Mouse (Mus musculus): Measurements from ENCODE around the gene Gramd4. TPM values are rescaled to one million over a fixed set of nuclear protein-coding genes. Genes with fewer than 3 reads are reported as not detected.

Gene Gramd4
- polyA plus RNA-seq, 1 experiment from 2014 or later = 12.1 TPM

DNA sequence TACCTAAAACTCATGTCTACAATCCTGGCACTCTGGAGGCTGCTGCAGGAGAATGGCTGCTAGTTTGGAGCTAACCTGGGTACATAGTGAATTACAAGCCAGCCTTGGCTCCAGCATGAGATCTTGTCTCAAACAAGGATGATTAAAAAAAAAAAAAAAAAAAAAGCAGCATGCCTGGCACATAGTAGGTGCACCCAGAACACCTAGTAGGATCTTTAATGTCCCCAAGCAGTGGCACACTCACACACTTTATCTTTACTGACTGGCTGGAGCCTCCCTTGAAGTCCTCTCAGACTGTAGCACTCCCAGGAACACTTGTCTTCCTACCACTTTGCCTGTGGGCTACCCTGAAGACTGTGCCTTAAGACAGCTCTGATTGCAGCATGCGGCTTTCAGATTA is 22.9 kb downstream of the Gramd4 start:
- no peak for ATAC-seq (ENCODE audit: insufficient read depth, low FRiP score)
- Histone ChIP-seq H3K4me2 (ENCODE audit: low read depth, low read length) (no peak overlapping the region), H3K9me3 (replicated peaks; ENCODE audit: control insufficient read depth, low read length) (no peaks in the 10 kb centered on the region), H3K27me3 (ENCODE audit: control insufficient read depth, insufficient read depth, low read length) (no peaks in the 10 kb centered on the region), H3K27ac (ENCODE audit: low read length) (no peak overlapping the region), H3K36me3 (ENCODE audit: control insufficient read depth, insufficient read depth, low read length) (no peaks in the 10 kb centered on the region), H3K4me1 (ENCODE audit: control insufficient read depth, insufficient read depth, low read length) (peaks cover 44% of the 10 kb centered on the region), H3K9ac (ENCODE audit: low read length) (no peak overlapping the region), H3K4me3 (replicated peaks; ENCODE audit: low read length) (no peak overlapping the region)
- 95% methylated on average over 1 of the region's 1 CpGs for WGBS

DNA sequence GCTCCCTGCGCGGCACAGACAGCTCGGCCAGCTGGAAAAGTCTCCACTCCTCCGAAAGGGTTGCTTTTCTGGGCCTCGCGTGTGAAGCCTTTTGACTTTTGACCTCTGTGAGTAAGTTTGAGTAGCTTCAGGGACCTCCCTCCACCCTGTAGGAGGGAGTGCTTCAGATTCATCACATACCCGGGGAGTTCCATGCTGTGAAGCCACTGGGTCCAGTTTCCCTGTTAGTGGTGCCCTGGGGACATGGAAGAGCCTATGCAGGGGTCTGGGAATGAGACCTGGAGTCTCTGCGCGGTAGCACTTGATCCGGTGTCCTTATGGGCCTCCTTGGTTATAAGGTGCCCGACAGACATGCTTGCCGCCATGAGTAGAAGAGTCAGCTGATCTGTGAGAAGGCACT is 24.2 kb downstream of the Gramd4 start:
- no peaks in the 10 kb centered on the region for H3K9me3 ChIP-seq (replicated peaks; ENCODE audit: control insufficient read depth, low read length)
- 70% methylated on average over 12 of the region's 12 CpGs for WGBS
- H3K27me3 ChIP-seq (ENCODE audit: control insufficient read depth, insufficient read depth, low read length) = no peaks in the 10 kb centered on the region
- peaks cover 49% of the 10 kb centered on the region for H3K4me1 ChIP-seq (ENCODE audit: control insufficient read depth, insufficient read depth, low read length)
- no peak overlapping the region for H3K27ac ChIP-seq (ENCODE audit: low read length)
- H3K4me3 ChIP-seq (replicated peaks; ENCODE audit: low read length) = no peak overlapping the region
- H3K9ac ChIP-seq (ENCODE audit: low read length) = no peak overlapping the region
- no peak for ATAC-seq (ENCODE audit: insufficient read depth, low FRiP score)
- H3K36me3 ChIP-seq (ENCODE audit: control insufficient read depth, insufficient read depth, low read length) = no peaks in the 10 kb centered on the region
- no peak overlapping the region for H3K4me2 ChIP-seq (ENCODE audit: low read depth, low read length)

DNA sequence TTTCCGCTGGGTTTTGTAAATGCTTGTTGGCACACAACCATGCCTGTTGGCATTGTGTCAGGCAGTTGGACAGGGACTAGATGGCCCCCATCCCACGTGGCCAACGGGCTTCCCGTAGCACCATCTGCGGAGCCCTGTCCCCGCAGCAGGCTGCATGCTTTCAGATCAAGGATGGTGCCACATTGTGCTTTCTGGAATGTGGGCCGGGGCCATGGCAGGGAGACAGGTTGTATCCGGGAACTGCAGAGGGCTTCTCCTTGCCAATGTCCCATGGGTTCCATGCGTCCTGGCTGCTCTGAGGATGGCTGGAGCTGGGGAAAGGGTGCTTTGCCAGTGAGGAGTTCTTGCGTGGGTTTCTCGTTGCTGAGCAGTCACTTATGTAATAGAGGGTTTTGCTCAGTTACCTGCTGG is 25.1 kb downstream of the Gramd4 start:
- no peak overlapping the region for H3K4me3 ChIP-seq (replicated peaks; ENCODE audit: low read length)
- no peaks in the 10 kb centered on the region for H3K36me3 ChIP-seq (ENCODE audit: control insufficient read depth, insufficient read depth, low read length)
- H3K4me2 ChIP-seq (ENCODE audit: low read depth, low read length) = no peak overlapping the region
- WGBS = 87% methylated on average over 11 of the region's 11 CpGs
- no peak for ATAC-seq (ENCODE audit: insufficient read depth, low FRiP score)
- peaks cover 57% of the 10 kb centered on the region for H3K4me1 ChIP-seq (ENCODE audit: control insufficient read depth, insufficient read depth, low read length)
- no peaks in the 10 kb centered on the region for H3K9me3 ChIP-seq (replicated peaks; ENCODE audit: control insufficient read depth, low read length)
- no peaks in the 10 kb centered on the region for H3K27me3 ChIP-seq (ENCODE audit: control insufficient read depth, insufficient read depth, low read length)
- H3K9ac ChIP-seq (ENCODE audit: low read length) = no peak overlapping the region
- no peak overlapping the region for H3K27ac ChIP-seq (ENCODE audit: low read length)

DNA sequence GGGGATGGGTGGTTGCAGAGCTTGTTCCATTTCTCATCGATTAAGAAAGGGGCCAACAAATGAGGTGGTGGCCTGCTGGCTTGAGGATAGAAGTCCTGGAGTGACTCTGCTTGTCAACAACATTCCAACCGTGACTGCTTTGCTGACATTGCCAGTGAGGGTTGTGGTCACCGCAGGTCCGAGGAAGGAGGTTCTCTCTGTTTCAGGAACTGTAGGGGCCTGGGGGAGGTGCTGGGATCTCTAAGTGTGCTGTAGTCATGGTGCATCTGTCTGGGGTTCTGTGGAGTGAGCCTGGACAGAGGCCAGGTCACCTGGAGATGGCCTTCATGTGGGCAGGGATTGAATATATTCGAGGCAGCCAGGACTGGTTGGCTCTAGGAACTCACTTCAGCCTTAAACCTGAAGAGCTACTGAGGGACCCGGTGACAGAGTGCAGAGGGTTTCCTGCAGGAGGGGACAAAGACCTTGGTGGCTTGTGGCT is 25.8 kb downstream of the Gramd4 start:
- WGBS = 47% methylated on average over 6 of the region's 6 CpGs
- Histone ChIP-seq H3K4me3 (replicated peaks; ENCODE audit: low read length) (no peak overlapping the region), H3K9me3 (replicated peaks; ENCODE audit: control insufficient read depth, low read length) (no peaks in the 10 kb centered on the region), H3K4me1 (ENCODE audit: control insufficient read depth, insufficient read depth, low read length) (peaks cover 63% of the 10 kb centered on the region), H3K27ac (ENCODE audit: low read length) (no peak overlapping the region), H3K9ac (ENCODE audit: low read length) (no peak overlapping the region), H3K27me3 (ENCODE audit: control insufficient read depth, insufficient read depth, low read length) (no peaks in the 10 kb centered on the region), H3K4me2 (ENCODE audit: low read depth, low read length) (no peak overlapping the region), H3K36me3 (ENCODE audit: control insufficient read depth, insufficient read depth, low read length) (no peaks in the 10 kb centered on the region)
- ATAC-seq (ENCODE audit: insufficient read depth, low FRiP score) = no peak

DNA sequence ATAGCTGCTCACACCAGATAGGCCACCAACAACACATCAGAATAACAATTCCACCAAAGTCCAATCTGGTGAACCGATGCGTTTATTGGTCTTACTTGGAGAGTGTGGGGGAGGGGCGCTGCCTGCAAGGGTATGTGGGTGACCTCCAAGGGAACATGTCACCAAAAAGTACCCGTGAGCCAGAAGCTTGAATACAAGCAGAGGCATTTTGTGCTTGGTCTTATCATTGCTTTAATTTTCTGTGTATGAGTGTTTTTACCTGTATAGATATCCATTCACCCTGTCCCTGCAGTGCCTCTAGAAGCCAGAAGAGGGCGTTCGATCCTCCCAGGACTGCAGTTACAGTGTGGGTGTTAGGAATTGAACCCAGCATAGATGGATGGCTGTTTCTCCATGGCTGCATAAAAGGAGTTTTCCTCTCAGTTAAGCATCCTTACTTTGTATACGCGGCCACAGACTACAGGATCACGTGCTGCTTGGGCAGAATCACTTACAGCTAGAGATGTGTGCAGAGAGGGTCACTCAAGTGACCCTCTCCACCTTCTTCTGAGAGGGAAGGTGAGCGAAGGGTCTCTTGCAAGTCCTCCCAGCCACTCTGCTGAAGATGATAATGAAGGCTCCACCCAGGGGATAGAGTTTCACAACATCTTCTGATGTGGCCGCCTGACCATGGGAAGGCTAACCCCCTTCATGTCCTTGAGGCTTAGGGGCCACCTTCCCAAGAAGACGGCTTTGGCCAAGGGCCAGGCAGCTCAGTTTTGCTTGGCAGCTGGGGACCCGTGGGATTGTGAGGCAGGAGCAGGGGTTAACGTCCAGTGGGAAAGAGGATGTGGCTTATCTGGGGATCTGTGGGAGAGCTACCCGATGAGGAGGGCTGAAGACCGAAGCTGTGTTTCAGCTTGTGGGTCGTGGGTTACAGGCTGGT is 28.1 kb downstream of the Gramd4 start:
- WGBS = 21% methylated on average over 17 of the region's 17 CpGs
- Histone ChIP-seq H3K27me3 (ENCODE audit: control insufficient read depth, insufficient read depth, low read length) (no peaks in the 10 kb centered on the region), H3K4me1 (ENCODE audit: control insufficient read depth, insufficient read depth, low read length) (peaks cover 69% of the 10 kb centered on the region), H3K9me3 (replicated peaks; ENCODE audit: control insufficient read depth, low read length) (no peaks in the 10 kb centered on the region), H3K9ac (ENCODE audit: low read length) (peak overlapping the region; percentile 53), H3K4me3 (replicated peaks; ENCODE audit: low read length) (no peak overlapping the region), H3K4me2 (ENCODE audit: low read depth, low read length) (no peak overlapping the region), H3K27ac (ENCODE audit: low read length) (peak overlapping the region; percentile 83), H3K36me3 (ENCODE audit: control insufficient read depth, insufficient read depth, low read length) (no peaks in the 10 kb centered on the region)
- ATAC-seq (ENCODE audit: insufficient read depth, low FRiP score) = no peak

DNA sequence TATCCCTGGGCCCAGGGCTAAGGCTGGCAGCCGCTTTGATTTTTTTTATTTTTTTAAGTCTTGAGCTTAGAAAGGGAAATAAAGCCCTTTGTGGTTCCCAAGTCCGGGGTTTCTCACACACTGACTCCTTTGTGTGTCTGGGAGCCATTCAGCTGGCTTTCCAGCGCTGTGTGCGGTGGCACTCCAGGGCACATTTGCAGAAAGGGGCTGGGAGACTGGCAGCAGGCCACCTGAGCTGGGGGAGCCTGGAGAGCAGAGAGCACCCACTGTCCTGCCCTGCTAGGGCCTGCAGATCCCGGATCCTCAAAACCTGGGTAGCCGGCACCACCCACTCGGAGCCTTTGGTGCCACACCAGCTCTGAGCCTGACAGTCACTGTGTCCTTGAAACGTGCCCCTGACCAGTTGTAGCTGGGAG is 28.8 kb downstream of the Gramd4 start:
- H3K27me3 ChIP-seq (ENCODE audit: control insufficient read depth, insufficient read depth, low read length) = no peaks in the 10 kb centered on the region
- H3K4me3 ChIP-seq (replicated peaks; ENCODE audit: low read length) = no peak overlapping the region
- ATAC-seq (ENCODE audit: insufficient read depth, low FRiP score) = no peak
- H3K36me3 ChIP-seq (ENCODE audit: control insufficient read depth, insufficient read depth, low read length) = no peaks in the 10 kb centered on the region
- peak overlapping the region; percentile 53 for H3K9ac ChIP-seq (ENCODE audit: low read length)
- H3K9me3 ChIP-seq (replicated peaks; ENCODE audit: control insufficient read depth, low read length) = no peaks in the 10 kb centered on the region
- WGBS = 56% methylated on average over 8 of the region's 8 CpGs
- peak overlapping the region; percentile 83 for H3K27ac ChIP-seq (ENCODE audit: low read length)
- peaks cover 76% of the 10 kb centered on the region for H3K4me1 ChIP-seq (ENCODE audit: control insufficient read depth, insufficient read depth, low read length)
- no peak overlapping the region for H3K4me2 ChIP-seq (ENCODE audit: low read depth, low read length)

DNA sequence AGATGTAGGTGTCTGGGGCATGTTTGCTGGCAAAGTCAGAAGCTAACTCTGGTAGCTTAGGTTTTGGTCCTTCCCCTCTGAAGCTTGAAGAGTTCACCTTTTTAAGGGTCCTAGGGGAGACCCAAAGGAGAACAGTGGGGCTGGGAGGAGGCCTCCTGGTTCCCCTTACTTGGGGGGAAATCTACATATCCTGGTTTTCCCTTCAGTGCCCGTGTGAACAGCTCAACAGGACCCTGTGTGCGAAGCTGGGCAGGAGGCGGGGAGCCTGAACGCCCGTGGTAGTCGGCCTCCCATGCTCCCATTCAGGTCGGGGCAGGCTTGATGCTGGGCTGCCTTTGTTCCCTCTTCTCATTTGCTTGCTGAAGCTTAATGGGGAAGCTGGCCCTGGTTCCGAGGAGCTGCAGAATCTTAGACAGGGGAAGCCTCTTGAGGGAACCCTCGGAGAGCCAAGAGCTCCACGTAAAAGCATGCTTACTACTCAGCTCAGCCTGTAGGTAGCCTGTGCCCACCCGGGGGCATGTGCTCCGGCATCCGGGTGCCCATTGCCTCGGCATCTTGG is 30.2 kb downstream of the Gramd4 start:
- Histone ChIP-seq H3K9ac (ENCODE audit: low read length) (peak overlapping the region; percentile 57; the same call in 1 of the 2 replicates), H3K4me3 (replicated peaks; ENCODE audit: low read length) (no peak overlapping the region), H3K36me3 (ENCODE audit: control insufficient read depth, insufficient read depth, low read length) (no peaks in the 10 kb centered on the region), H3K27me3 (ENCODE audit: control insufficient read depth, insufficient read depth, low read length) (no peaks in the 10 kb centered on the region), H3K4me1 (ENCODE audit: control insufficient read depth, insufficient read depth, low read length) (peaks cover 85% of the 10 kb centered on the region), H3K9me3 (replicated peaks; ENCODE audit: control insufficient read depth, low read length) (no peaks in the 10 kb centered on the region), H3K27ac (ENCODE audit: low read length) (peak overlapping the region; percentile 64; the same call in 1 of the 2 replicates), H3K4me2 (ENCODE audit: low read depth, low read length) (no peak overlapping the region)
- WGBS = 58% methylated on average over 14 of the region's 14 CpGs
- no peak for ATAC-seq (ENCODE audit: insufficient read depth, low FRiP score)

DNA sequence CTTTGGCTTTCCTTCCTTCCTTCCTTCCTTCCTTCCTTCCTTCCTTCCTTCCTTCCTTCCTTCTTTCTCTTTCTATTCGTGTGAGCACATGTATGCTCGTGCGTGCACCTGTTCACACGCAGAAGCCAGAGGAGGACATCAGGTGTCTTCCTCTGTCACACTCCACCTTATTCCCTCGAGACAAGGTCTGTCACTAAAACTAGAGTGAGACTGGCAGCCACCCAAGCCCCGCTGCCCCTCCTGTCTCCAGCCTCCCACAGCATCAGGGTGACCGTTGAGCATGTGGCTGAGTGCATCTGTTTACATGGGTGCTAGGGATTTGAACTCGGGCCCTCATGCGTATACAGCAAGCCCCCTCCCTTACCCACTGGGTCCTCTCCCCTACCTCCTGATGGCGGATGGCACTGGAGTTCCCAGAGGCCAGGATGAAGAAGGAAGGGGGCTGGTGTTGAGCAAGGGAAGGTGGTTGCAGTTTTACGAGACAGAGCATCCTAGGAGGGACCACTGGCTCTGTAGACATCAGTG is 30.8 kb downstream of the Gramd4 start:
- Histone ChIP-seq H3K27me3 (ENCODE audit: control insufficient read depth, insufficient read depth, low read length) (no peaks in the 10 kb centered on the region), H3K4me2 (ENCODE audit: low read depth, low read length) (no peak overlapping the region), H3K4me1 (ENCODE audit: control insufficient read depth, insufficient read depth, low read length) (peaks cover 84% of the 10 kb centered on the region), H3K9ac (ENCODE audit: low read length) (peak overlapping the region; percentile 57; the same call in 1 of the 2 replicates), H3K27ac (ENCODE audit: low read length) (peak overlapping the region; percentile 64), H3K4me3 (replicated peaks; ENCODE audit: low read length) (no peak overlapping the region), H3K36me3 (ENCODE audit: control insufficient read depth, insufficient read depth, low read length) (no peaks in the 10 kb centered on the region), H3K9me3 (replicated peaks; ENCODE audit: control insufficient read depth, low read length) (no peaks in the 10 kb centered on the region)
- WGBS = 82% methylated on average over 11 of the region's 11 CpGs
- no peak for ATAC-seq (ENCODE audit: insufficient read depth, low FRiP score)
